Mouse (Mus musculus): ENCODE data around the gene Ptprk. TPM values are rescaled to one million over a fixed set of nuclear protein-coding genes. Genes with fewer than 3 reads are reported as not detected.

The Ptprk gene
- polyA plus RNA-seq, 1 experiment from 2014 or later, result 33.8 TPM

- peak; percentile 77 for ATAC-seq
- Histone ChIP-seq H3K4me3 (ENCODE audit: low read depth, low read length) (no peak overlapping the region), H3K27ac (ENCODE audit: low read length) (peak overlapping the region; percentile 1; the same call in 1 of the 2 replicates), H3K4me1 (ENCODE audit: control insufficient read depth, insufficient read depth, low read length) (0 out of 2 replicates have a peak, but pooled peaks cover 3% of the 10 kb centered on the region), H3K9ac (ENCODE audit: low read depth, low read length) (no peak overlapping the region), H3K4me2 (ENCODE audit: low read length) (no peak overlapping the region), H3K9me3 (replicated peaks; ENCODE audit: control insufficient read depth, low read length, poor library complexity, severe bottlenecking) (no peaks in the 10 kb centered on the region), H3K27me3 (ENCODE audit: control insufficient read depth, insufficient read depth, low read depth, low read length) (no peaks in the 10 kb centered on the region), H3K36me3 (ENCODE audit: control insufficient read depth, insufficient read depth, low read length) (no peaks in the 10 kb centered on the region)
- 70% methylated on average over 14 of the region's 14 CpGs for WGBS
Measured at GRCm38 (mm10) chr10:28523992-28524735, 449.5 kb downstream of the Ptprk start.

DNA sequence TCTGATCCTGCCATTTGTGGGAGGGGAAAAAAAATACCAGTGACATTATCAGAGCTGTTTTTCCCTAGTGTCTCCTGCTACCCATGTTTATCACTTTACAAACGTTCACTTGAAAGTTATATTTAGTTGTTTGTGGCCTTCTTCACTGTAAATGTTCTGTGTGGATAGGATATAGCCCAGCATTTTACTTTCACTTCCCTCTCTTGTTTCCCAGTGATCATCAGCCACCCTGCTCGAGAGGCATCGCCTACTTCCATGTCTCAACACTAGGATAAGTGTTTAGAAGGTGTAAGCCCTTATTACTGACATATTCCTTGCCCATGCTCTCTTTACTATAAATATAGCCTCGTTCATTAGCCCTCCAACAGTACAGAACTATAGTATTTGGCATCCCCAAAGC is 466.0 kb downstream of the Ptprk start:
- no peak for ATAC-seq
- Histone ChIP-seq H3K9ac (ENCODE audit: low read depth, low read length) (no peak overlapping the region), H3K27me3 (ENCODE audit: control insufficient read depth, insufficient read depth, low read depth, low read length) (no peaks in the 10 kb centered on the region), H3K36me3 (ENCODE audit: control insufficient read depth, insufficient read depth, low read length) (no peaks in the 10 kb centered on the region), H3K4me3 (ENCODE audit: low read depth, low read length) (no peak overlapping the region), H3K4me1 (ENCODE audit: control insufficient read depth, insufficient read depth, low read length) (no peaks in the 10 kb centered on the region), H3K9me3 (replicated peaks; ENCODE audit: control insufficient read depth, low read length, poor library complexity, severe bottlenecking) (no peaks in the 10 kb centered on the region), H3K27ac (ENCODE audit: low read length) (no peak overlapping the region), H3K4me2 (ENCODE audit: low read length) (no peak overlapping the region)
- 80% methylated on average over 4 of the region's 4 CpGs for WGBS

DNA sequence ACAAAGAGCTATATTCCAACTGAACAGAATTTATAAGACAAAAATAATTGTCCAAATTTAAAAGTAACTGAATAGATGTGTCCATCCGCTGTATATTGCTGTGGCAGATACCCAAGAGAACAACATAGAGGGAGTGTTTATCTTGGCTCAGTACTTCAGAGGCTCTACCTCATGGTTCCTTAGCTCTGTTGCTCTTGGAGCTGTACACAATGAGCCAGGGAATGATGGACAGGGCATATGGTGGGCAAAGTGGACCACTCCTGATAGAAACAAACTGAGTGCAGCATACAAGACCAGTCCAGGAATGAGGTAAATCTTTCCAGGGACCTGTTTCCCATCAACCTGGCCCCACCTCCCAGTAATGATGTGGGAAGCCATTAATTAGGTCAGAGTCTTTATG is 468.1 kb downstream of the Ptprk start:
- ATAC-seq, result no peak
- no peak overlapping the region for H3K27ac ChIP-seq (ENCODE audit: low read length)
- no peak overlapping the region for H3K4me2 ChIP-seq (ENCODE audit: low read length)
- WGBS, result 96% methylated on average over 1 of the region's 1 CpGs
- no peaks in the 10 kb centered on the region for H3K9me3 ChIP-seq (replicated peaks; ENCODE audit: control insufficient read depth, low read length, poor library complexity, severe bottlenecking)
- H3K27me3 ChIP-seq (ENCODE audit: control insufficient read depth, insufficient read depth, low read depth, low read length), result no peaks in the 10 kb centered on the region
- no peaks in the 10 kb centered on the region for H3K4me1 ChIP-seq (ENCODE audit: control insufficient read depth, insufficient read depth, low read length)
- no peak overlapping the region for H3K9ac ChIP-seq (ENCODE audit: low read depth, low read length)
- no peak overlapping the region for H3K4me3 ChIP-seq (ENCODE audit: low read depth, low read length)
- no peaks in the 10 kb centered on the region for H3K36me3 ChIP-seq (ENCODE audit: control insufficient read depth, insufficient read depth, low read length)

DNA sequence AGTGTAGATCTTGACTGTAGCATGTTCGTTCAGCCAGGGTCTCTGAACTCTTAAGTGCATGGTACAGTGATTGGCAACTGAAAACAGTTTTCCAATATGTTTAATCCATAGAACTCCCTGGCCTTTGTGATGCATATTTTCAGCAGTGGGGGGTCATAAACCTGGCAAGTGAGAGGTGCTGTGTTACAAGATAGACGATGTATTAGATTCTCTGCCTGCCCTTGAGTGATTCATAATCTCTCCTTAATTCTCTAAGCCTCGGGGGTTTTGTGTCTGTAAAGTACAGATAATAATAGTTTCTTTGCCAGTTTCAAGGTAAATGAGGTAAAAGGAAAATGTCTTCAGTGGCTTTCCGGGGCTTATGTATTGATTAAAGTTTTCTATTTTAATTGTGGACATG is 475.9 kb downstream of the Ptprk start:
- Histone ChIP-seq H3K4me3 (ENCODE audit: low read depth, low read length) (no peak overlapping the region), H3K9me3 (replicated peaks; ENCODE audit: control insufficient read depth, low read length, poor library complexity, severe bottlenecking) (no peaks in the 10 kb centered on the region), H3K4me1 (ENCODE audit: control insufficient read depth, insufficient read depth, low read length) (no peaks in the 10 kb centered on the region), H3K4me2 (ENCODE audit: low read length) (no peak overlapping the region), H3K27me3 (ENCODE audit: control insufficient read depth, insufficient read depth, low read depth, low read length) (no peaks in the 10 kb centered on the region), H3K9ac (ENCODE audit: low read depth, low read length) (no peak overlapping the region), H3K36me3 (ENCODE audit: control insufficient read depth, insufficient read depth, low read length) (no peaks in the 10 kb centered on the region), H3K27ac (ENCODE audit: low read length) (no peak overlapping the region)
- peak; percentile 72 for ATAC-seq
- 11% methylated on average over 4 of the region's 4 CpGs for WGBS

DNA sequence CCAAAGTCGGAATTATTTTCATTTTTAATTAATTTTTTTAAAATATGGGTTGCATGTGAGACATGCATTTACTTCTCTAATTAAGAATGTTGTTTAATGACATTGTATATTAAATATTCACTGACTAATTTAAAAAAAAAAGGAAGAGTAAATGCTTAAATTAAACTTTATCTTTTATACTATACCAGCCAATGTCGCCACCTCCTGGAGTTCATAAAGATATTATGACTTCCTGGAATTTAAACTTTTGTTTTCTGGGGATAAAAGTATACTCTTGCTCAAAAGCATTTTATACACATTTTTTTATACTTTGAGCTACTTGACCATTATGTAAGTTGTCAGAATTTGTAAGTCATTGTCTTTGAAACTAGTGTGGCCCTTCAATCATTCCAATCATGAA is 477.4 kb downstream of the Ptprk start:
- no peaks in the 10 kb centered on the region for H3K36me3 ChIP-seq (ENCODE audit: control insufficient read depth, insufficient read depth, low read length)
- no peaks in the 10 kb centered on the region for H3K9me3 ChIP-seq (replicated peaks; ENCODE audit: control insufficient read depth, low read length, poor library complexity, severe bottlenecking)
- H3K9ac ChIP-seq (ENCODE audit: low read depth, low read length), result no peak overlapping the region
- H3K27me3 ChIP-seq (ENCODE audit: control insufficient read depth, insufficient read depth, low read depth, low read length), result no peaks in the 10 kb centered on the region
- no peak overlapping the region for H3K27ac ChIP-seq (ENCODE audit: low read length)
- 93% methylated on average over 2 of the region's 2 CpGs for WGBS
- no peaks in the 10 kb centered on the region for H3K4me1 ChIP-seq (ENCODE audit: control insufficient read depth, insufficient read depth, low read length)
- ATAC-seq, result no peak
- no peak overlapping the region for H3K4me3 ChIP-seq (ENCODE audit: low read depth, low read length)
- H3K4me2 ChIP-seq (ENCODE audit: low read length), result no peak overlapping the region

DNA sequence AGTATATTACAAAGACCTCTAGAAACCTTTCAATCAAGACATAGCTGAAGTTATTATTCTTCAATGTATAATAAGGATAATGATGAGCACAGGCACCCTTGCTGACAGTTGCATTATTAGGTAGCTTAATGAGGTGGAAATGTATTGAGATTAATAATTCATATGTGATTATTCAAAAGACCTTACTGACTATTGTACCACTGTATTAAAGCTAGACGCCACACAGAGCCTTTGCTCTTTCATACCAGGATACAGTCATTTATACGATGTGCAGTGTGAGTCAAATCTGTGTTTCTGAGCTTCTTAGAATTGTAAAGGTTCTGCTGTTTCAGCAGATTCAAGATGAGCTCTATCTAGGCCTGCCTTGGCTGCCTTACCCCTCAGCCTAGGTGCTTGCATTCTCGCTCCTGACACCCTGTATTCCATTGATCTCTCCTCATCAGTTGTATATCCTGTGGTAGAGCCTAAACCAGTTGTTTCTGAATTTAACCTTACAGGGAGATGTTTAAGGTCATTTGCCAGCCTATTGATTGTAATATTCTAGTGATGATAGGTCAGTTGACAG is 489.6 kb downstream of the Ptprk start:
- 39% methylated on average over 3 of the region's 3 CpGs for WGBS
- H3K27me3 ChIP-seq (ENCODE audit: control insufficient read depth, insufficient read depth, low read depth, low read length), result no peaks in the 10 kb centered on the region
- H3K4me2 ChIP-seq (ENCODE audit: low read length), result no peak overlapping the region
- ATAC-seq, result peak; percentile 72
- H3K9ac ChIP-seq (ENCODE audit: low read depth, low read length), result no peak overlapping the region
- H3K4me3 ChIP-seq (ENCODE audit: low read depth, low read length), result no peak overlapping the region
- no peak overlapping the region; the same call in 1 of the 2 replicates for H3K27ac ChIP-seq (ENCODE audit: low read length)
- no peaks in the 10 kb centered on the region; the same call in 1 of the 2 replicates for H3K4me1 ChIP-seq (ENCODE audit: control insufficient read depth, insufficient read depth, low read length)
- no peaks in the 10 kb centered on the region for H3K9me3 ChIP-seq (replicated peaks; ENCODE audit: control insufficient read depth, low read length, poor library complexity, severe bottlenecking)
- H3K36me3 ChIP-seq (ENCODE audit: control insufficient read depth, insufficient read depth, low read length), result no peaks in the 10 kb centered on the region

DNA sequence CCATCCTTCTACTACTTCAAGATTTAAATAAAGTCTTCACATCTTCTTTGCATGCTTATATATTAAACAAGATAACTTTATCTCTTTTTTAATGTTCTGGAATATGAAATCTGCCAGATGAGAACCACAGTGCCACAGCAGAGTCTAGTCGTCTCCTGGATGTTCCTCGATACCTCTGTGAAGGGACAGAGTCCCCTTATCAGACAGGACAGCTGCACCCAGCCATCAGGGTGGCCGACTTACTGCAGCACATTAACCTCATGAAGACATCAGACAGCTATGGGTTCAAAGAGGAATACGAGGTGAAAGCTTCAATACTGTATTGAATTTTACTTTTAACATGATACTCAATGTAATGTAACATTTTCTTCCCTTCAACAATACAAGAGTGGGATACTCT is 491.8 kb downstream of the Ptprk start:
- H3K27me3 ChIP-seq (ENCODE audit: control insufficient read depth, insufficient read depth, low read depth, low read length), result no peaks in the 10 kb centered on the region

GRCm38 (mm10) chr10:28566828-28567227 is 492.2 kb downstream of the Ptprk start:
- Histone ChIP-seq H3K9ac (ENCODE audit: low read depth, low read length) (no peak overlapping the region), H3K4me1 (ENCODE audit: control insufficient read depth, insufficient read depth, low read length) (no peaks in the 10 kb centered on the region; the same call in 1 of the 2 replicates), H3K27ac (ENCODE audit: low read length) (no peak overlapping the region), H3K9me3 (replicated peaks; ENCODE audit: control insufficient read depth, low read length, poor library complexity, severe bottlenecking) (no peaks in the 10 kb centered on the region), H3K4me2 (ENCODE audit: low read length) (no peak overlapping the region), H3K36me3 (ENCODE audit: control insufficient read depth, insufficient read depth, low read length) (no peaks in the 10 kb centered on the region), H3K27me3 (ENCODE audit: control insufficient read depth, insufficient read depth, low read depth, low read length) (no peaks in the 10 kb centered on the region), H3K4me3 (ENCODE audit: low read depth, low read length) (no peak overlapping the region)
- WGBS, result 93% methylated on average over 2 of the region's 2 CpGs
- ATAC-seq, result no peak

More for the DNA sequence above, 491.8 kb downstream of the Ptprk start:
- no peak for ATAC-seq
- H3K4me2 ChIP-seq (ENCODE audit: low read length), result no peak overlapping the region
- H3K27ac ChIP-seq (ENCODE audit: low read length), result no peak overlapping the region
- WGBS, result 84% methylated on average over 4 of the region's 4 CpGs
- no peaks in the 10 kb centered on the region for H3K9me3 ChIP-seq (replicated peaks; ENCODE audit: control insufficient read depth, low read length, poor library complexity, severe bottlenecking)
- no peak overlapping the region for H3K9ac ChIP-seq (ENCODE audit: low read depth, low read length)
- H3K36me3 ChIP-seq (ENCODE audit: control insufficient read depth, insufficient read depth, low read length), result no peaks in the 10 kb centered on the region
- H3K4me1 ChIP-seq (ENCODE audit: control insufficient read depth, insufficient read depth, low read length), result no peaks in the 10 kb centered on the region; the same call in 1 of the 2 replicates
- H3K4me3 ChIP-seq (ENCODE audit: low read depth, low read length), result no peak overlapping the region

DNA sequence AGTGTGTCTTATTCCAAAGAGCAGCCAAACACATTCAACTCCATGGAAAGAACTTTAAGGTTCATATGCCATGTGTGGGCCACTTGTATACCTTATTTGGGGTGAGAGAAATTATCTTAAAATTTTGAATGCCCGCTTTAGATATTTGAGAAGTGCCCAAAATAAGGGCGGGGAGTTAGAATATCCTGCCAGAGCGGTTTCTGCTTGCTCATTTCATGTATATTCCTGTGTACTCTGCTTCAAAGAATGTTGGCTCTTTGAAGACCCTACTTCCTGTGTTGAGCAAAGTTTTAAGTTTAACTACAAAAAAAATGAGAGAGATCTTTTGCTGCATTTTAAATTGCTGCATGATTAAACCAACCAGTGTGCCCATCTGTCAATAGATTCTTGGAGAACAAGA is 492.8 kb downstream of the Ptprk start:
- Histone ChIP-seq H3K4me2 (ENCODE audit: low read length) (no peak overlapping the region), H3K9me3 (replicated peaks; ENCODE audit: control insufficient read depth, low read length, poor library complexity, severe bottlenecking) (no peaks in the 10 kb centered on the region), H3K27ac (ENCODE audit: low read length) (no peak overlapping the region), H3K36me3 (ENCODE audit: control insufficient read depth, insufficient read depth, low read length) (no peaks in the 10 kb centered on the region), H3K27me3 (ENCODE audit: control insufficient read depth, insufficient read depth, low read depth, low read length) (no peaks in the 10 kb centered on the region), H3K4me3 (ENCODE audit: low read depth, low read length) (no peak overlapping the region), H3K4me1 (ENCODE audit: control insufficient read depth, insufficient read depth, low read length) (no peaks in the 10 kb centered on the region; the same call in 1 of the 2 replicates), H3K9ac (ENCODE audit: low read depth, low read length) (no peak overlapping the region)
- 91% methylated on average over 3 of the region's 3 CpGs for WGBS
- ATAC-seq, result no peak
